Mouse (Mus musculus) neural tube, embryonic 11.5 days (tissue): ENCODE data around the gene 4933434E20Rik. TPM values are rescaled to one million over a fixed set of nuclear protein-coding genes. Genes with fewer than 3 reads are reported as not detected.

ENCODE experiments used
- ATAC-seq: fragments of 200-750 bp; cut with Nextera tagmentation; 2 replicates; pipeline ENCODE4 v1.8.0; 2017; ENCODE audit warnings: moderate number of reproducible peaks, mild to moderate bottlenecking, moderate TSS enrichment, moderate library complexity; ENCODE audit not compliant: insufficient read depth, low FRiP score, low TSS enrichment
- DNase-seq: peaks from one replicate; pipeline ENCODE4 v3.0.0-alpha.2; 2015; ENCODE audit warnings: low spot score
- H3K27ac ChIP-seq: fragments of 300-500 bp; sonication (generic); 2 replicates; pipeline ENCODE4 v1.5.1; 2014; ENCODE audit warnings: low read depth, mild to moderate bottlenecking, low read length
- H3K27me3 ChIP-seq: fragments of 300-500 bp; sonication (generic); 2 replicates; pipeline ENCODE4 v1.6.1; 2014; ENCODE audit warnings: mild to moderate bottlenecking, low read length, mixed read lengths; ENCODE audit not compliant: control insufficient read depth, insufficient read depth
- H3K36me3 ChIP-seq: fragments of 300-500 bp; sonication (generic); 2 replicates; pipeline ENCODE4 v1.6.1; 2014; ENCODE audit warnings: mild to moderate bottlenecking, low read length, moderate library complexity, mixed read lengths; ENCODE audit not compliant: control insufficient read depth, insufficient read depth
- H3K4me1 ChIP-seq: fragments of 300-500 bp; sonication (generic); 2 replicates; pipeline ENCODE4 v1.6.1; 2014; ENCODE audit warnings: low read length, mixed read lengths; ENCODE audit not compliant: control insufficient read depth, insufficient read depth
- H3K4me2 ChIP-seq: fragments of 300-500 bp; sonication (generic); 2 replicates; pipeline ENCODE4 v1.6.1; 2014; ENCODE audit warnings: low read depth, mild to moderate bottlenecking, moderate library complexity
- H3K4me3 ChIP-seq: fragments of 300-500 bp; sonication (generic); 2 replicates; pipeline ENCODE4 v1.5.1; 2014; ENCODE audit warnings: low read depth, low read length
- H3K9ac ChIP-seq: fragments of 300-500 bp; sonication (generic); 2 replicates; pipeline ENCODE4 v1.6.1; 2014; ENCODE audit warnings: mild to moderate bottlenecking, low read length
- H3K9me3 ChIP-seq: fragments of 300-500 bp; sonication (generic); 2 replicates; pipeline ENCODE4 v1.6.1; 2016; ENCODE audit warnings: low read length; ENCODE audit not compliant: control insufficient read depth
- WGBS: fragments of 180-500 bp; shearing (Covaris S2); extraction: QIAGEN DNeasy Blood & Tissue Kit; methylation state at CpG from one replicate; pipeline ENCODE4 v1.1.7; 2014; 5-methylcytosine and 5-hydroxymethylcytosine counted together
- polyA plus RNA-seq: library from polyadenylated mRNA; unstranded; fragments of >200 nt; fragmentation: Nextera tagmentation; extraction: Ambion mirVana; gene quantifications from 2 replicates; pipeline ENCODE4 v1.2.1, GENCODE M21; 2014

Gene 4933434E20Rik
- polyA plus RNA-seq, 1 experiment from 2014 or later = 197 TPM

DNA sequence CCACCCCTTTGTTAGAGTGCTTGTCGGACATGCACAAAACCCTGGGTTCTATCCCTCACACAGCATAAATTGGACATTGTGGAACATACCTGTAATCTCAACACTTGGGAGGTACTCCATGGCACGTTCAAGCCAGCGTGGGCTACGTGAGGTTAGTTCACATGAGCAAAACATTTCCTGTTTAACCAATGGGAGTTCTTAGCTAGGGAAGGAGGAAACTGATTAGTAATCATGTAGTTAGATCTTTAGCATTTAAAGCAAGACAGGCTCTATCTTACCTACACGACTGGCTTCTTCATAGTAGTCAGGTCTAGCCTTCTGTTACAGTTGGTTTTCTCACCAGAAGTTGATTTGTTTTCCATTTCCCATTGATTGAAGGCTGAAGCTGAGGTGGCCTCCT is 34.6 kb downstream of the 4933434E20Rik start:
- H3K27ac ChIP-seq = no peak overlapping the region
- peaks cover 20% of the 10 kb centered on the region for H3K36me3 ChIP-seq
- no peak overlapping the region for H3K9ac ChIP-seq
- no peak overlapping the region for H3K4me2 ChIP-seq
- H3K4me3 ChIP-seq = no peak overlapping the region
- ATAC-seq (no peak), DNase-seq (no peak)
- no peaks in the 10 kb centered on the region for H3K9me3 ChIP-seq
- peaks cover 4% of the 10 kb centered on the region for H3K4me1 ChIP-seq
- H3K27me3 ChIP-seq = no peaks in the 10 kb centered on the region
- 93% methylated on average over 5 of the region's 5 CpGs for WGBS

DNA sequence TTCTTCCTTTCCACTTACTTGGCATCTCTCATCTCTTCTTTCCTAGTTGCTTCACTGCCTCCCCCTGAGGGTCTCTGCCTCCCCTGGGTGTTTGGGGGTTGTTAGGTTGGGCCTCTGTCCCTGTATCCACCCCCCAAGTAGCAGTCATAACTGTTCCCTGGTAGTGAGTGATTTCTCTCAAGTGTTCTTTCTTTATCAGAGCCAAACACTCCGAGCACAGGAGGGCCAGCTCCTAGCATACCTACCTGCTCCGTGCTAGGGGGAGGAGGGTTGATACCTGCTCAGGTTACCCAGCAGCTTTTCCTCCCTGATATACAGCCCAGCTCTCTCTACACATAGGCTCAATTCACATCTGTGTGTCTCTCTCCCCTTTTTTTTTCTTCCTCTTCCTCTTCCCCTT is 37.2 kb downstream of the 4933434E20Rik start:
- Histone ChIP-seq H3K4me1 (no peaks in the 10 kb centered on the region), H3K27ac (no peak overlapping the region), H3K4me2 (no peak overlapping the region), H3K36me3 (peaks cover 32% of the 10 kb centered on the region), H3K4me3 (no peak overlapping the region), H3K27me3 (no peaks in the 10 kb centered on the region), H3K9ac (no peak overlapping the region), H3K9me3 (no peaks in the 10 kb centered on the region)
- no peak for ATAC-seq
- 98% methylated on average over 2 of the region's 2 CpGs for WGBS
- no peak for DNase-seq

DNA sequence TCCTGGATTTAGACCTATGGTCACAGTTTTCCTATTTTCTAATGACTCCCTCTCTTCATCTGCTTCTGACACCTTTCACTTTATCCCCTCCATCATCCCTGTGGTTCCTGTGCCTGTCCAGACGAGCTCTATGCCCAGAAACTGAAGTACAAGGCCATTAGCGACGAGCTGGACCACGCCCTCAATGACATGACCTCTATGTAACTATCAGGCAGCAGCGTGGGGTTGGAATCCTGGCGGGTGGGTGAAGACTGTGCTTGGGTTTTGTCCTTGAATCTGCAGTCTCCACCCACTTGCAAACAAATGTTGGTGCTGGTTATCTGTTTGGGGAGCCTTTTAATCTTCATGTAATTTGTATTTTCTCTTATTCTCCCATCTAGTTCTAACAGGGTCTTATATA is 39.5 kb downstream of the 4933434E20Rik start:
- whole genome bisulfite sequencing = 95% methylated on average over 6 of the region's 6 CpGs
- Histone ChIP-seq H3K27me3 (no peaks in the 10 kb centered on the region), H3K9me3 (no peaks in the 10 kb centered on the region), H3K36me3 (peaks cover 39% of the 10 kb centered on the region), H3K4me2 (no peak overlapping the region), H3K4me3 (no peak overlapping the region), H3K4me1 (no peaks in the 10 kb centered on the region), H3K27ac (no peak overlapping the region), H3K9ac (no peak overlapping the region)
- DNase-seq = no peak
- ATAC-seq = no peak

DNA sequence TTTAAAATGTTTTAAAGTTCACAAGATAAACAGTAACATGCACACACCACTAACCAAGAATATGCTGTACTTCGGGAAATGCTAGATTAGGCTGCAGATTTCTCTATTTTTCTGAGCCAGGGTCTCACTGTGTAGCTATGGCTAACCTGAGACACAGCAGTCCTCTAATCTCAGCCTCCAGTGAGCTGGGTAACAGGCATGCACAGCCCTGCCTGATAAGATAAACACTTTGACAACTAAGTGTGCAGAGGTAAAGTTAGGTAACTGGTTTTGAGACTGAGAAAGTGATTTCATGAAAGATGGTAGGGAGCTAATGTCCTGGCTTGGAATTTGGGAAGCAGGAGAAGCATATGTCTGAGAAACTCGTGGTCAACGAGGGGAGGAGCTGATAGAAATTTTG is 43.0 kb downstream of the 4933434E20Rik start:
- no peak overlapping the region for H3K4me2 ChIP-seq
- H3K36me3 ChIP-seq = peaks cover 25% of the 10 kb centered on the region
- 93% methylated on average over 3 of the region's 3 CpGs for WGBS
- H3K9me3 ChIP-seq = no peaks in the 10 kb centered on the region
- DNase-seq = no peak
- no peaks in the 10 kb centered on the region for H3K4me1 ChIP-seq
- no peak overlapping the region for H3K27ac ChIP-seq
- no peak for ATAC-seq
- H3K9ac ChIP-seq = no peak overlapping the region
- no peak overlapping the region for H3K4me3 ChIP-seq
- H3K27me3 ChIP-seq = no peaks in the 10 kb centered on the region

DNA sequence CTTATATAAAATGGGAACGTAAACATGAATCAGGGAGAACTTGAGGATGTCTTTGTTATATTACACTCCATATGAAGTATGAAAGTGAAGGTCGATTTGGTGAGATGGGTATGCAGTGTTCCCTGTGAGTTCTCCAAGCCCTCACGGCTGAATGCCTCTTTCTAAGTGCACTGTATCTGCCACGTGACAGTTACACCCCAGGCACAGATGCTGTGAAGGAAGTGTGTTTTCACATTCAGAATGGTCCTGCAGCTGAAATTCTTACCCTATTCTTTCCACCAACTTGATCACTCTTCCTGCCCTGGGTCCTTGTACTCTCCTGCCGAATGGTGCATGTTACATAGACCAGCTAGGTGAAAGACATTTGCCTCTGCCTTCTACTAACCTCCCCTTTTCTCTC is 46.5 kb downstream of the 4933434E20Rik start:
- Histone ChIP-seq H3K4me3 (no peak overlapping the region), H3K36me3 (peaks cover 13% of the 10 kb centered on the region), H3K27ac (no peak overlapping the region), H3K27me3 (no peaks in the 10 kb centered on the region), H3K4me2 (no peak overlapping the region), H3K9ac (no peak overlapping the region), H3K9me3 (no peaks in the 10 kb centered on the region), H3K4me1 (no peaks in the 10 kb centered on the region)
- DNase-seq (no peak), ATAC-seq (no peak)
- WGBS = 95% methylated on average over 5 of the region's 5 CpGs

DNA sequence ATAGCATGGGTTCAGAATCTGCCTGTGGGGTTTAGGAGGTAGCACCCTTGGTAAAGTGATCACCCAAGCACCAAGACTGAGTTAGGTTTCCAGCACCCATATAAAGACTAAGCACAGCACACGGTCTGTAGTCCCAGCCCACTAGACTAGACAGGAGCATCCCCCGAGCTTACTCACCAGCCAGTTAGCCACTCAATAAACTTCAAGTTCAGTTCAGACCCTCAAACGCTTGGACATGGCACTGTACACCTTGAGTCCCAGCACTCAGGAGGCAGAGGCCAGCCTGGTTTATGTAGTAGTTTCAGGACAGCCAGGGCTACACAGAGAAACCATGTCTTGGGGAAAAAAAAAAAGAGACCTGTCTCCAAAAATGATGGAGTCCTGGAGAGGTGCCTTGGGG is 49.6 kb downstream of the 4933434E20Rik start:
- Histone ChIP-seq H3K9ac (no peak overlapping the region), H3K4me3 (no peak overlapping the region), H3K9me3 (no peaks in the 10 kb centered on the region), H3K27ac (no peak overlapping the region), H3K27me3 (no peaks in the 10 kb centered on the region), H3K4me2 (no peak overlapping the region), H3K36me3 (peaks cover 5% of the 10 kb centered on the region; the same call in 1 of the 2 replicates), H3K4me1 (no peaks in the 10 kb centered on the region)
- DNase-seq = no peak
- WGBS = 99% methylated on average over 3 of the region's 3 CpGs
- ATAC-seq = no peak

DNA sequence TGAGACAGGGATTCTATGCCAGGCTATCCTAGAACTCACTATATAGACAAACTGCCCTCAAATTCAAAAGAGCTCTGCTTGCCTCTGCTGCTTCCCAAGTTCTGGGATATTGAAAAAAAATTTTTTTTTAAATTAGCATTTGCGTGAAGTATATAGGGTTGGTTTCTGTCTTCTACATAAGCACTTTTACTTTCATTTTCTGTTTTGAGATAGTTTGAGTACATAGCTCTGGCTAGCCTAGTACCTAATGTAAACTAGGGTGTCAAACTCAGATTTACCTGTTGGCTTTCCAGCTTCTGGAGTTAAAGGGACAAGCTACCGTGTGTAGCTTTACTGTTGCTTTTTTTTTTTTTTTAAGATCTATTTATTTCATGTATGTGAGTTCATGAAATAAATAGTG is 50.2 kb downstream of the 4933434E20Rik start:
- DNase-seq (no peak), ATAC-seq (no peak)
- no peak overlapping the region for H3K9ac ChIP-seq
- H3K36me3 ChIP-seq = peaks cover 5% of the 10 kb centered on the region; the same call in 1 of the 2 replicates
- H3K4me1 ChIP-seq = no peaks in the 10 kb centered on the region
- H3K9me3 ChIP-seq = no peaks in the 10 kb centered on the region
- 96% methylated on average over 2 of the region's 2 CpGs for WGBS
- no peaks in the 10 kb centered on the region for H3K27me3 ChIP-seq
- no peak overlapping the region for H3K27ac ChIP-seq
- H3K4me3 ChIP-seq = no peak overlapping the region
- H3K4me2 ChIP-seq = no peak overlapping the region

DNA sequence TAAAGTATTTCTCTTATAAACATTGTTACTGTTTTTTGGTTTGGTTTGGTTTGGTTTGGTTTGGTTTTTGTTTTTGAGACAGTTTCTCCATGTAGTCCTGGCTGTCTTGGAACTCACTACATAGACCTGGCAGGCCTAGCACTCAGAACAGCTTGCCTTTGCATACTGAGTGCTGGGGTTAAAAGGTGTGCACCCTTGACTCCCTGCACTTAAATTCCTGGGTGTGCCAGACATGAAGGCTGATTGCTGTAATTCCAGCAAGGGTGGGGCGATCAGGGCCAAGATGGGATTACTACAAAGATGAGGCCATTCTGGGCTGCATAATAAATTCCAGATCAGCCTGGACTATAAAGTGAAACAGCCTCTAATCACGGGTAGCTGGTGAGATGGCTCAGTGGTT is 50.8 kb downstream of the 4933434E20Rik start:
- Histone ChIP-seq H3K9me3 (no peaks in the 10 kb centered on the region), H3K9ac (no peak overlapping the region), H3K4me3 (no peak overlapping the region), H3K4me2 (no peak overlapping the region), H3K4me1 (no peaks in the 10 kb centered on the region), H3K27me3 (no peaks in the 10 kb centered on the region), H3K36me3 (peaks cover 5% of the 10 kb centered on the region; the same call in 1 of the 2 replicates), H3K27ac (no peak overlapping the region)
- no peak for ATAC-seq
- WGBS = 71% methylated on average over 2 of the region's 2 CpGs
- DNase-seq = no peak

DNA sequence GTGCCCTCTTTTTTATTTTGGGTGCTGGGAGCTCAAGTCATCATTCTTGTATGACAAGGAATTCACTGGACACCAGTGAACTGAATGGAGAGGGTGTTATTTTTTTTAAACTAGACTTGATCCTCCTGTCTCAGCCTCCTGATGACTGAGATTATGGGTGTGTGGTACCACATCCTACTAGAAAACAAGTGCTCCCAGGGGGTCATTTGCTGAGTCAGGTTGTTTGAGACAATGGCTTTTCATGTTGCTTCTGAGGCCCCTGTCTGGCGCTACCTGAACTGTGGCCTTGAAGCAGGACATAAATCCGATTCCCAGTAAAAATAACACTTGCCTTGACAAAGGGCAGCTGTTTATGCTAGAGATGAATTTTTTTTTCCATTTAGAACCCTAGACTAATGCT is 51.7 kb downstream of the 4933434E20Rik start:
- no peaks in the 10 kb centered on the region for H3K27me3 ChIP-seq
- no peaks in the 10 kb centered on the region for H3K4me1 ChIP-seq
- 91% methylated on average over 2 of the region's 2 CpGs for WGBS
- H3K27ac ChIP-seq = no peak overlapping the region
- H3K9me3 ChIP-seq = no peaks in the 10 kb centered on the region
- H3K36me3 ChIP-seq = peaks cover 5% of the 10 kb centered on the region; the same call in 1 of the 2 replicates
- no peak for DNase-seq
- ATAC-seq = no peak
- no peak overlapping the region for H3K9ac ChIP-seq
- no peak overlapping the region for H3K4me3 ChIP-seq
- no peak overlapping the region for H3K4me2 ChIP-seq
